Mouse (Mus musculus) MEL (cell line): ENCODE measurements around the gene Slc22a23. TPM values are rescaled to one million over a fixed set of nuclear protein-coding genes. Genes with fewer than 3 reads are reported as not detected.

ENCODE experiments used
- DNase-seq: peaks from one replicate; pipeline ENCODE4 v3.0.0; 2011; ENCODE audit warnings: low read depth, low spot score
- H3K27ac ChIP-seq: 2 replicates; pipeline ENCODE4 v1.5.1; 2012; ENCODE audit warnings: low read depth, mild to moderate bottlenecking, control low read depth, low read length, moderate library complexity; ENCODE audit not compliant: control insufficient read depth
- H3K27me3 ChIP-seq, 2 experiments: fragments of 150-350 bp in 1 of 2; sonication (generic) in 1 of 2; 2 replicates each; pipeline ENCODE4 v1.6.1; 2012; ENCODE audit warnings: low read length in 2 of 2, mild to moderate bottlenecking in 2 of 2, improper control_type of control experiment in 1 of 2, moderate library complexity in 1 of 2; ENCODE audit not compliant: insufficient read depth in 2 of 2, control insufficient read depth in 1 of 2
- H3K36me3 ChIP-seq, 2 experiments: 2 replicates each; pipeline ENCODE4 v1.6.1; 2012 to 2014; ENCODE audit warnings: low read length in 2 of 2, improper control_type of control experiment in 1 of 2, inconsistent platforms in 1 of 2, mild to moderate bottlenecking in 1 of 2; ENCODE audit not compliant: insufficient read depth in 2 of 2, control insufficient read depth in 1 of 2
- H3K4me1 ChIP-seq, 2 experiments: fragments of 150-350 bp in 1 of 2; sonication (generic) in 1 of 2; 2 replicates each; pipeline ENCODE4 v1.6.1; 2012; ENCODE audit warnings: low read length in 2 of 2, improper control_type of control experiment in 1 of 2, mild to moderate bottlenecking in 1 of 2; ENCODE audit not compliant: insufficient read depth in 2 of 2, control insufficient read depth in 1 of 2
- H3K4me3 ChIP-seq, 2 experiments: fragments of 150-350 bp in 1 of 2; sonication (generic) in 1 of 2; 2 replicates each; pipeline ENCODE4 v1.5.1; 2012; ENCODE audit warnings: low read depth in 2 of 2, low read length in 2 of 2, mild to moderate bottlenecking in 2 of 2, moderate library complexity in 2 of 2, control low read depth in 1 of 2, improper control_type of control experiment in 1 of 2; ENCODE audit not compliant: control insufficient read depth in 1 of 2, insufficient read depth in 1 of 2
- H3K79me2 ChIP-seq: 2 replicates; pipeline ENCODE4 v1.6.1; 2012; ENCODE audit warnings: mild to moderate bottlenecking, low read length, moderate library complexity; ENCODE audit not compliant: control insufficient read depth, poor library complexity, insufficient read depth
- H3K9ac ChIP-seq: 2 replicates; pipeline ENCODE4 v1.6.1; 2012; ENCODE audit warnings: low read depth, mild to moderate bottlenecking, control low read depth, low read length, moderate library complexity; ENCODE audit not compliant: control insufficient read depth, poor library complexity, severe bottlenecking
- H3K9me3 ChIP-seq: fragments of 150-350 bp; sonication (generic); replicated peaks from 2 replicates; pipeline ENCODE4 v1.6.1; 2012; ENCODE audit warnings: mild to moderate bottlenecking, low read length, improper control_type of control experiment, moderate library complexity; ENCODE audit not compliant: insufficient read depth
- BHLHE40 ChIP-seq: IDR thresholded peaks from 2 replicates; pipeline ENCODE4 v1.6.1; 2012; ENCODE audit warnings: low read depth, mild to moderate bottlenecking, inconsistent platforms, low read length, improper control_type of control experiment, borderline replicate concordance
- CHD1 ChIP-seq: IDR thresholded peaks from 2 replicates; pipeline ENCODE4 v1.6.1; 2012; ENCODE audit warnings: low read depth, mild to moderate bottlenecking, inconsistent platforms, low read length, improper control_type of control experiment
- CHD2 ChIP-seq: IDR thresholded peaks from 2 replicates; pipeline ENCODE4 v1.6.1; 2011; ENCODE audit warnings: low read length, improper control_type of control experiment
- E2F4 ChIP-seq: IDR thresholded peaks from 2 replicates; pipeline ENCODE4 v1.6.1; 2011; ENCODE audit warnings: low read depth, low read length, improper control_type of control experiment, borderline replicate concordance
- ELF1 ChIP-seq: IDR thresholded peaks from 2 replicates; pipeline ENCODE4 v1.6.1; 2014; ENCODE audit warnings: low read depth, mild to moderate bottlenecking, inconsistent platforms, low read length, improper control_type of control experiment, moderate library complexity
- EP300 ChIP-seq, 2 experiments: IDR thresholded peaks; 2 replicates each; pipeline ENCODE4 v1.6.1; 2011; ENCODE audit warnings: improper control_type of control experiment in 2 of 2, low read length in 2 of 2, low read depth in 1 of 2, mild to moderate bottlenecking in 1 of 2
- ETS1 ChIP-seq: IDR thresholded peaks from 2 replicates; pipeline ENCODE4 v1.6.1; 2012; ENCODE audit warnings: low read depth, mild to moderate bottlenecking, inconsistent platforms, low read length, improper control_type of control experiment, moderate library complexity
- GABPA ChIP-seq: IDR thresholded peaks from 2 replicates; pipeline ENCODE4 v1.6.1; 2012; ENCODE audit warnings: low read depth, mild to moderate bottlenecking, inconsistent platforms, low read length, improper control_type of control experiment, moderate library complexity
- GATA1 ChIP-seq: IDR thresholded peaks from 2 replicates; pipeline ENCODE4 v1.6.1; 2011; ENCODE audit warnings: low read depth, low read length, improper control_type of control experiment
- HCFC1 ChIP-seq: IDR thresholded peaks from 2 replicates; pipeline ENCODE4 v1.6.1; 2012; ENCODE audit warnings: low read depth, mild to moderate bottlenecking, inconsistent platforms, low read length, improper control_type of control experiment, moderate library complexity
- JUND ChIP-seq: IDR thresholded peaks from 2 replicates; pipeline ENCODE4 v1.6.1; 2011; ENCODE audit warnings: low read depth, mild to moderate bottlenecking, improper control_type of control experiment, low read length
- MAFK ChIP-seq: IDR thresholded peaks from 2 replicates; pipeline ENCODE4 v1.6.1; 2011; ENCODE audit warnings: low read depth, mild to moderate bottlenecking, low read length, improper control_type of control experiment, borderline replicate concordance
- MAZ ChIP-seq: IDR thresholded peaks from 2 replicates; pipeline ENCODE4 v1.6.1; 2012; ENCODE audit warnings: low read depth, mild to moderate bottlenecking, inconsistent platforms, low read length, improper control_type of control experiment
- MEF2A ChIP-seq: IDR thresholded peaks from 2 replicates; pipeline ENCODE4 v1.6.1; 2014; ENCODE audit warnings: low read depth, mild to moderate bottlenecking, inconsistent platforms, low read length, improper control_type of control experiment; ENCODE audit not compliant: poor library complexity, insufficient replicate concordance, severe bottlenecking; ENCODE audit errors: extremely low read depth
- MXI1 ChIP-seq: IDR thresholded peaks from 2 replicates; pipeline ENCODE4 v1.6.1; 2011; ENCODE audit warnings: mild to moderate bottlenecking, low read depth, low read length, improper control_type of control experiment
- MYB ChIP-seq: IDR thresholded peaks from 2 replicates; pipeline ENCODE4 v1.6.1; 2011; ENCODE audit warnings: mild to moderate bottlenecking, low read depth, low read length, improper control_type of control experiment
- MYC ChIP-seq: IDR thresholded peaks from 2 replicates; pipeline ENCODE4 v1.6.1; 2011; ENCODE audit warnings: low read depth, mild to moderate bottlenecking, low read length, improper control_type of control experiment, moderate library complexity
- NELFE ChIP-seq: IDR thresholded peaks from 2 replicates; pipeline ENCODE4 v1.6.1; 2011; ENCODE audit warnings: low read depth, low read length, improper control_type of control experiment
- POLR2A ChIP-seq, 2 experiments: IDR thresholded peaks; 2 replicates each; pipeline ENCODE4 v1.6.1; 2011 to 2012; ENCODE audit warnings: low read length in 2 of 2, mild to moderate bottlenecking in 2 of 2, control low read depth in 1 of 2, improper control_type of control experiment in 1 of 2, low read depth in 1 of 2, moderate library complexity in 1 of 2; ENCODE audit not compliant: control insufficient read depth in 1 of 2, insufficient read depth in 1 of 2, poor library complexity in 1 of 2
- POLR2AphosphoS5 ChIP-seq: IDR thresholded peaks from 2 replicates; pipeline ENCODE4 v1.6.1; 2012; ENCODE audit warnings: low read depth, borderline replicate concordance, mild to moderate bottlenecking, inconsistent platforms, low read length, moderate library complexity, mixed read lengths
- RAD21 ChIP-seq: IDR thresholded peaks from 2 replicates; pipeline ENCODE4 v1.6.1; 2011; ENCODE audit warnings: mild to moderate bottlenecking, low read depth, low read length, improper control_type of control experiment
- TAL1 ChIP-seq: IDR thresholded peaks from 2 replicates; pipeline ENCODE4 v1.6.1; 2012; ENCODE audit warnings: mild to moderate bottlenecking, inconsistent platforms, low read length, moderate library complexity, mixed read lengths
- TCF12 ChIP-seq: IDR thresholded peaks from 2 replicates; pipeline ENCODE4 v1.6.1; 2014; ENCODE audit warnings: low read depth, mild to moderate bottlenecking, inconsistent platforms, low read length, improper control_type of control experiment, moderate library complexity
- USF1 ChIP-seq: IDR thresholded peaks from 2 replicates; pipeline ENCODE4 v1.6.1; 2014; ENCODE audit warnings: low read depth, mild to moderate bottlenecking, inconsistent platforms, low read length, improper control_type of control experiment, moderate library complexity
- ZKSCAN1 ChIP-seq: IDR thresholded peaks from 2 replicates; pipeline ENCODE4 v1.6.1; 2012; ENCODE audit warnings: low read depth, mild to moderate bottlenecking, inconsistent platforms, low read length, improper control_type of control experiment, moderate library complexity
- ZNF384 ChIP-seq: IDR thresholded peaks from 2 replicates; pipeline ENCODE4 v1.6.1; 2012; ENCODE audit warnings: low read depth, mild to moderate bottlenecking, inconsistent platforms, low read length, improper control_type of control experiment
- polyA plus RNA-seq, 2 experiments: library from polyadenylated mRNA; stranded (reverse) in 1 of 2; unstranded in 1 of 2; fragments of >175 nt in 1 of 2; fragments of >200 nt in 1 of 2; gene quantifications; 2 replicates each; pipeline versions ENCODE4 v1.2.1 to v1.2.4; 2012; ENCODE audit warnings: low replicate concordance in 2 of 2, low read depth in 1 of 2; ENCODE audit not compliant: insufficient read length in 2 of 2, insufficient read depth in 1 of 2, missing spikeins in 1 of 2
- total RNA-seq: library from RNA; depleted of rRNA; stranded (reverse); fragments of 300-350 nt; gene quantifications from 2 replicates; pipeline ENCODE4 v1.2.3, GENCODE M21; 2012

The Slc22a23 gene
- total and polyA plus RNA-seq, 3 experiments = 22.2 to 24.3 TPM; not detected in 1

DNA sequence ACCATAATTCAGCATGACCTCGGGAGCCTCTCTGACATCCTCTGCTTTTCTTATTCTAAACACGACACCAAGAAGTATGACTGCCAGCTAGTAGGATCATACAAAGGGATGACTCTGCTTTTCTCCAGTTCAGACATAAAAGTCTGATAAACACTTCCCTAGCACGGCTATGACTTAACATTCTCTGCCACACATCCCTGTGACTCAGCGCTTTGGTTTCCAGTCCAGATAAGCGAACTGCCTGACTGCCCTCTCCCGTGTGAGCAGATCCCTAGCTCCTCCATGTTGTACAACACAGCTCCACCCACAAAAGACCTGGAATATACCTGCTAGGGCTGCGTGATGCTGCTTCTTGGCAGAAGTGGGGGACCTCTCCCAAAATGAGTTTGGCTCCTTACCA is 12.2 kb downstream of the Slc22a23 start (continued):
- TF ChIP-seq MYC = peak; percentile 77; the same call in 1 of the 2 replicates
- TF ChIP-seq, all 39 proteins: peak for 17

DNA sequence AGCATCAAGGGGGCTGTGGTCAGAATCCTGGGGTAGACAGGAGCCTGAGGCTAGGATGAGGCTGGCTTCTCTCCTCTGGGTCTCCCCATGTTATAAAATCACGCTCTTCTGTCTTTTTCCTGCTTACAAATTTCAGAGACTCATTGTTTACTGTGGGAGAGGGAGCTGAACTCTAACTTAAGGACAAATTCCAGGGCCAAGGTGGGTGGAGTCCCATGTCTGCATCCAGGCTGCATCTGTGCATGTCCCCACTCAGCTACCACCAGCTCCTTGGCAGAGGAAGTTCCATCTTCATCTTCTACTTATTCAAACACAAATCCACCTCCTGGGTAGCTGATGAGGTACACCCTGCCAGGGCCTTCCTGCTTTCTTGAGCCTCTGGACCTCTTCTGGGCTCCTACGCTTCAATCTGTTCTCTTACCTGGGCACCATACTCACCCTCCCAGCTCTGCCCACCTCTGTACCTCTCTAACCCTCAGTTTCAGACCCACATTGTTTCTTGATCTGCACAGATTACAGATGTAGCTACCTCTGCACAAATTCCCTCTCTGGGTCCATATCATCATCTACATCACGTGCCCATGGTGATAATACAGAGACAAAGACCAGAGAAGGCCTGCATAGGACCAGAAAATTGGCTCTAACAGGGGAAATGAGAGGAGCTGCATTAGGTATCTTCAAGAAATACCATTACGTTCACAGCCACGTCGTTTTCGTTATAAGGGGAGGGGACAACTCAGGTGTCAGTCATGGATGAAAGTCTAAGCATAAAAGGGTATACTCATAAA is 13.4 kb downstream of the Slc22a23 start:
- Histone ChIP-seq H3K9me3 (no peaks in the 10 kb centered on the region), H3K36me3 (peaks cover 12 to 75% of the 10 kb centered on the region in 2 experiments), H3K79me2 (peaks cover 73% of the 10 kb centered on the region), H3K27ac (peak overlapping the region; percentile 75), H3K4me3 (no peak overlapping the region), H3K4me1 (peaks cover 49 to 82% of the 10 kb centered on the region in 2 experiments)
- TF ChIP-seq BHLHE40 (peak; percentile 56; the same call in 1 of the 2 replicates), ZKSCAN1 (no peak), ELF1 (no peak), POLR2AphosphoS5 (no peak), CHD1 (no peak), ZNF384 (no peak), EP300 (IDR thresholded peaks at IDR 0.05; ENCODE audit: low read depth in 1 of 2, low read length in 2 of 2) (0 out of 4 replicates have a peak, but pooled peaks of 1 of the 2 experiments have one; percentile 3), USF1 (peak; percentile 71; the same call in 1 of the 2 replicates), JUND (no peak), ETS1 (no peak), GABPA (no peak), MYC (no peak), RAD21 (no peak), MXI1 (no peak), TAL1 (no peak), MYB (no peak), GATA1 (no peak), MEF2A (no peak), HCFC1 (no peak), MAZ (no peak), CHD2 (no peak), E2F4 (no peak), TCF12 (no peak), MAFK (no peak), POLR2A (IDR thresholded peaks at IDR 0.05; ENCODE audit: control insufficient read depth in 1 of 2, insufficient read depth in 1 of 2, low read depth in 1 of 2, low read length in 2 of 2, poor library complexity in 1 of 2) (no peak), NELFE (no peak)
- TF ChIP-seq, all 39 proteins: peak for 3
- Histone ChIP-seq H3K27me3 (no peaks in the 10 kb centered on the region), H3K9ac (no peak overlapping the region)
- DNase-seq = no peak
